Mouse (Mus musculus): ENCODE data around the gene St6gal1. TPM values are rescaled to one million over a fixed set of nuclear protein-coding genes. Genes with fewer than 3 reads are reported as not detected.

Gene St6gal1
- polyA plus RNA-seq, 1 experiment from 2014 or later = 7.7 TPM

GRCm38 (mm10) chr16:23364328-23364990 lies 139.9 kb downstream of the St6gal1 start:
- H3K4me3 ChIP-seq (ENCODE audit: low read depth, low read length) = no peak overlapping the region
- H3K36me3 ChIP-seq (ENCODE audit: control insufficient read depth, insufficient read depth, low read length) = no peaks in the 10 kb centered on the region
- no peak overlapping the region for H3K27ac ChIP-seq (replicated peaks)
- no peak overlapping the region for H3K4me2 ChIP-seq (replicated peaks; ENCODE audit: low read depth)
- no peaks in the 10 kb centered on the region for H3K9me3 ChIP-seq (ENCODE audit: control insufficient read depth, low read length)
- H3K4me1 ChIP-seq (replicated peaks; ENCODE audit: control insufficient read depth, insufficient read depth) = no peaks in the 10 kb centered on the region
- no peak for ATAC-seq (ENCODE audit: low FRiP score, low TSS enrichment)
- H3K27me3 ChIP-seq (ENCODE audit: control insufficient read depth, insufficient read depth, low read length) = no peaks in the 10 kb centered on the region
- 64% methylated on average over 2 of the region's 2 CpGs for WGBS
- no peak overlapping the region for H3K9ac ChIP-seq (ENCODE audit: low read length)
- TF ChIP-seq EP300 (optimal IDR thresholded peaks at IDR 0.05) (no peak), CTCF (IDR thresholded peaks at IDR 0.05; ENCODE audit: low read depth) (no peak)
- DNase-seq (ENCODE audit: low spot score) = no peak

- WGBS = 40% methylated on average over 3 of the region's 3 CpGs
- Histone ChIP-seq H3K27ac (replicated peaks) (no peak overlapping the region), H3K27me3 (ENCODE audit: control insufficient read depth, insufficient read depth, low read length) (no peaks in the 10 kb centered on the region), H3K4me3 (ENCODE audit: low read depth, low read length) (no peak overlapping the region), H3K9me3 (ENCODE audit: control insufficient read depth, low read length) (no peaks in the 10 kb centered on the region), H3K4me1 (replicated peaks; ENCODE audit: control insufficient read depth, insufficient read depth) (no peaks in the 10 kb centered on the region), H3K4me2 (replicated peaks; ENCODE audit: low read depth) (no peak overlapping the region), H3K36me3 (ENCODE audit: control insufficient read depth, insufficient read depth, low read length) (no peaks in the 10 kb centered on the region), H3K9ac (ENCODE audit: low read length) (no peak overlapping the region)
- DNase-seq (ENCODE audit: low spot score) (no peak), ATAC-seq (ENCODE audit: low FRiP score, low TSS enrichment) (no peak)
- TF ChIP-seq EP300 (optimal IDR thresholded peaks at IDR 0.05) (no peak), CTCF (IDR thresholded peaks at IDR 0.05; ENCODE audit: low read depth) (no peak)
Observed at GRCm38 (mm10) chr16:23369124-23369523, 144.6 kb downstream of the St6gal1 start.

DNA sequence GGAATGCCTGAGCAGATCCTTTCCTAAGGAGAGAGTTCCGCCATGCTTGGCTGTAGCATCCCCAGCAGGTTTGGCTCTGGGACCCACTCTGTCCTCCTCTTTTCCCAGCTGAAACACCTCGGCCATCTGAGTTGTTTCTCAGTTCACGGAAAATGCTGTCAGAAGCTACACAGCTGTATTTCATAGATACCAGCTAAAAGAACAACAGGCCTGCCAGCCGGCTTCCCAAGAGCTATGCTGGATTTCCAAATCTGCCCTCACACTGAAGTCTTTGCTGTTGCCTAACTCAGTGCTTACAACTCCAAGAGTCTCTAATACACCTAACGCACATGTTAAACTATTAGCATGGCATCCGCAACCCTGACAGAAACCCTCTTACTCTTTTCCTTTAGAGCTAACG lies 146.2 kb downstream of the St6gal1 start:
- WGBS = 84% methylated on average over 7 of the region's 7 CpGs
- no peaks in the 10 kb centered on the region for H3K27me3 ChIP-seq (ENCODE audit: control insufficient read depth, insufficient read depth, low read length)
- H3K4me3 ChIP-seq (ENCODE audit: low read depth, low read length) = no peak overlapping the region
- no peak overlapping the region for H3K9ac ChIP-seq (ENCODE audit: low read length)
- H3K4me2 ChIP-seq (replicated peaks; ENCODE audit: low read depth) = no peak overlapping the region
- no peak overlapping the region for H3K27ac ChIP-seq (replicated peaks)
- no peaks in the 10 kb centered on the region for H3K4me1 ChIP-seq (replicated peaks; ENCODE audit: control insufficient read depth, insufficient read depth)
- H3K36me3 ChIP-seq (ENCODE audit: control insufficient read depth, insufficient read depth, low read length) = no peaks in the 10 kb centered on the region
- DNase-seq (ENCODE audit: low spot score) = no peak
- no peak for TF ChIP-seq EP300 (optimal IDR thresholded peaks at IDR 0.05)
- no peaks in the 10 kb centered on the region for H3K9me3 ChIP-seq (ENCODE audit: control insufficient read depth, low read length)
- ATAC-seq (ENCODE audit: low FRiP score, low TSS enrichment) = no peak

DNA sequence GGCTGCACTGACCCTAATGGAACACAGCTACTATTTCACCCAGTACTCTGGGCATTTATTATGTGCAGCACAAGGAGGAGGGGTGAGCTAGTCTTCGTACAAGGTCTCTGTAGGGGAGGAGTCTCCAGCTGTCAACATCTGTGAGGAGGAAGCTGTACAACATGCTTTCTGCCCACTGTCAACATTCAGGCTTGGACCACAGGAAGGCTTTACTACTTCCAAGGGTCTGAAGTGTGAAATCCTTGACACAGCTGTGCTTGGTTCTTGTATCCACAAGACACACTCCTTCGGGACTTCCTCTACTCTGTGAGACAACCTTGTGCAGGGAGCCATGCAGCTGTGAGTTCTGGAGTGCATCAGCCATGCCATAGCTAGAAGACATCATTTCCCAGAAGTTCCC lies 147.8 kb downstream of the St6gal1 start:
- H3K27ac ChIP-seq (replicated peaks) = no peak overlapping the region
- H3K27me3 ChIP-seq (ENCODE audit: control insufficient read depth, insufficient read depth, low read length) = no peaks in the 10 kb centered on the region
- TF ChIP-seq EP300 (optimal IDR thresholded peaks at IDR 0.05) (no peak), CTCF (IDR thresholded peaks at IDR 0.05; ENCODE audit: low read depth) (no peak)
- DNase-seq (ENCODE audit: low spot score) = no peak
- no peak overlapping the region for H3K9ac ChIP-seq (ENCODE audit: low read length)
- no peak overlapping the region for H3K4me2 ChIP-seq (replicated peaks; ENCODE audit: low read depth)
- H3K9me3 ChIP-seq (ENCODE audit: control insufficient read depth, low read length) = no peaks in the 10 kb centered on the region
- 0 out of 2 replicates have a peak, but pooled peaks have one; percentile 15 for ATAC-seq (ENCODE audit: low FRiP score, low TSS enrichment)
- H3K36me3 ChIP-seq (ENCODE audit: control insufficient read depth, insufficient read depth, low read length) = no peaks in the 10 kb centered on the region
- no peaks in the 10 kb centered on the region for H3K4me1 ChIP-seq (replicated peaks; ENCODE audit: control insufficient read depth, insufficient read depth)
- H3K4me3 ChIP-seq (ENCODE audit: low read depth, low read length) = no peak overlapping the region
- WGBS = 55% methylated on average over 2 of the region's 2 CpGs

DNA sequence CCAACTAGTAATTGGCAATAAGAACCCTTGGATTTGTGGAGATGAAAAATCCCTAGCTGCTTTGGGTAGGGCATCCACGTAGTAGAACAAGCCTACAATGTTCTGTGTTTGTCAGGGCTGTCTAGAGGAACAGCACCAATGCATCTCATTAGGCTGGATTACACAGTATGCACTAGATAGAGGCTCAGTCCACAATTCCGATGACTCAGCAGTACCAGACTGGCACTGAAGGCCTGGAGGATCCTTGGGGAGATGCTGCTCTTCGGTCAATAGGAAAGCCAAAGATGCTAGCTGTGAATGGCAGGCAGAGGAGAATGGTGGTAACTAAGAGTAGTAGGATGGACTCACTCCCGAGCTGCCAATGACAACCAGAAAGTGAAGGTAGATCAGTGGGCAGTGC lies 149.5 kb downstream of the St6gal1 start:
- Histone ChIP-seq H3K4me1 (replicated peaks; ENCODE audit: control insufficient read depth, insufficient read depth) (no peaks in the 10 kb centered on the region), H3K27me3 (ENCODE audit: control insufficient read depth, insufficient read depth, low read length) (no peaks in the 10 kb centered on the region), H3K4me2 (replicated peaks; ENCODE audit: low read depth) (no peak overlapping the region), H3K27ac (replicated peaks) (no peak overlapping the region), H3K9me3 (ENCODE audit: control insufficient read depth, low read length) (no peaks in the 10 kb centered on the region), H3K4me3 (ENCODE audit: low read depth, low read length) (no peak overlapping the region), H3K9ac (ENCODE audit: low read length) (no peak overlapping the region), H3K36me3 (ENCODE audit: control insufficient read depth, insufficient read depth, low read length) (no peaks in the 10 kb centered on the region)
- DNase-seq (ENCODE audit: low spot score) (no peak), ATAC-seq (ENCODE audit: low FRiP score, low TSS enrichment) (no peak)
- WGBS = 93% methylated on average over 4 of the region's 4 CpGs
- no peak for TF ChIP-seq CTCF (IDR thresholded peaks at IDR 0.05; ENCODE audit: low read depth)
- TF ChIP-seq EP300 (optimal IDR thresholded peaks at IDR 0.05) = no peak

- Histone ChIP-seq H3K4me1 (replicated peaks; ENCODE audit: control insufficient read depth, insufficient read depth) (no peaks in the 10 kb centered on the region), H3K27me3 (ENCODE audit: control insufficient read depth, insufficient read depth, low read length) (no peaks in the 10 kb centered on the region), H3K4me3 (ENCODE audit: low read depth, low read length) (no peak overlapping the region), H3K4me2 (replicated peaks; ENCODE audit: low read depth) (no peak overlapping the region), H3K36me3 (ENCODE audit: control insufficient read depth, insufficient read depth, low read length) (no peaks in the 10 kb centered on the region), H3K9ac (ENCODE audit: low read length) (no peak overlapping the region), H3K27ac (replicated peaks) (no peak overlapping the region), H3K9me3 (ENCODE audit: control insufficient read depth, low read length) (no peaks in the 10 kb centered on the region)
- no peak for ATAC-seq (ENCODE audit: low FRiP score, low TSS enrichment)
- DNase-seq (ENCODE audit: low spot score) = no peak
- whole genome bisulfite sequencing = 58% methylated on average over 5 of the region's 5 CpGs
- no peak for TF ChIP-seq CTCF (IDR thresholded peaks at IDR 0.05; ENCODE audit: low read depth)
- no peak for TF ChIP-seq EP300 (optimal IDR thresholded peaks at IDR 0.05)
Observed at GRCm38 (mm10) chr16:23374938-23375337, 150.4 kb downstream of the St6gal1 start.

Measured in stomach, postnatal 0 days (tissue).